Mouse (Mus musculus) stomach, postnatal 0 days (tissue): ENCODE data around the gene Chrdl2. TPM values are rescaled to one million over a fixed set of nuclear protein-coding genes. Genes with fewer than 3 reads are reported as not detected.
A peak's percentile ranks its signal among the peaks of the same experiment; 100 is the strongest.

Experiments used
- ATAC-seq: fragments of 200-750 bp; cut with Nextera tagmentation; 2 replicates; pipeline ENCODE4 v1.8.0; 2017; ENCODE audit not compliant: low FRiP score, low TSS enrichment
- DNase-seq: peaks from one replicate; pipeline ENCODE4 v3.0.0-alpha.2; 2016; ENCODE audit warnings: low spot score
- H3K27ac ChIP-seq: fragments of 300-500 bp; sonication (generic); replicated peaks from 2 replicates; pipeline ENCODE4 v1.5.1; 2014; ENCODE audit warnings: mild to moderate bottlenecking, control low read depth
- H3K27me3 ChIP-seq: fragments of 300-500 bp; sonication (generic); 2 replicates; pipeline ENCODE4 v1.6.1; 2014; ENCODE audit warnings: low read length; ENCODE audit not compliant: control insufficient read depth, insufficient read depth
- H3K36me3 ChIP-seq: fragments of 300-500 bp; sonication (generic); 2 replicates; pipeline ENCODE4 v1.6.1; 2014; ENCODE audit warnings: low read length, mixed read lengths; ENCODE audit not compliant: control insufficient read depth, insufficient read depth
- H3K4me1 ChIP-seq: fragments of 300-500 bp; sonication (generic); replicated peaks from 2 replicates; pipeline ENCODE4 v1.6.1; 2014; ENCODE audit warnings: antibody characterized with exemption; ENCODE audit not compliant: control insufficient read depth, insufficient read depth
- H3K4me2 ChIP-seq: fragments of 300-500 bp; sonication (generic); replicated peaks from 2 replicates; pipeline ENCODE4 v1.6.1; 2014; ENCODE audit warnings: low read depth, mild to moderate bottlenecking, control low read depth, moderate library complexity
- H3K4me3 ChIP-seq: fragments of 300-500 bp; sonication (generic); 2 replicates; pipeline ENCODE4 v1.5.1; 2014; ENCODE audit warnings: low read depth, low read length, control low read depth
- H3K9ac ChIP-seq: fragments of 300-500 bp; sonication (generic); 2 replicates; pipeline ENCODE4 v1.6.1; 2014; ENCODE audit warnings: mild to moderate bottlenecking, low read length, control low read depth, mixed read lengths
- H3K9me3 ChIP-seq: fragments of 300-500 bp; sonication (generic); 2 replicates; pipeline ENCODE4 v1.6.1; 2016; ENCODE audit warnings: low read length; ENCODE audit not compliant: control insufficient read depth
- CTCF ChIP-seq: IDR thresholded peaks from 2 replicates; pipeline ENCODE4 v1.5.1; 2016; ENCODE audit warnings: antibody characterized with exemption, low read depth, mild to moderate bottlenecking, moderate library complexity
- EP300 ChIP-seq: optimal IDR thresholded peaks from 2 replicates; pipeline ENCODE3; 2016; ENCODE audit warnings: antibody characterized with exemption
- WGBS: fragments of 180-500 bp; shearing (Covaris S2); extraction: QIAGEN DNeasy Blood & Tissue Kit; methylation state at CpG from one replicate; pipeline ENCODE4 v1.1.7; 2014; 5-methylcytosine and 5-hydroxymethylcytosine counted together
- polyA plus RNA-seq: library from polyadenylated mRNA; unstranded; fragments of >200 nt; fragmentation: Nextera tagmentation; extraction: Ambion mirVana; gene quantifications from 2 replicates; pipeline ENCODE4 v1.2.1, GENCODE M21; 2015

Chrdl2 gene
- polyA plus RNA-seq, 1 experiment from 2014 or later, result 2.0 TPM

DNA sequence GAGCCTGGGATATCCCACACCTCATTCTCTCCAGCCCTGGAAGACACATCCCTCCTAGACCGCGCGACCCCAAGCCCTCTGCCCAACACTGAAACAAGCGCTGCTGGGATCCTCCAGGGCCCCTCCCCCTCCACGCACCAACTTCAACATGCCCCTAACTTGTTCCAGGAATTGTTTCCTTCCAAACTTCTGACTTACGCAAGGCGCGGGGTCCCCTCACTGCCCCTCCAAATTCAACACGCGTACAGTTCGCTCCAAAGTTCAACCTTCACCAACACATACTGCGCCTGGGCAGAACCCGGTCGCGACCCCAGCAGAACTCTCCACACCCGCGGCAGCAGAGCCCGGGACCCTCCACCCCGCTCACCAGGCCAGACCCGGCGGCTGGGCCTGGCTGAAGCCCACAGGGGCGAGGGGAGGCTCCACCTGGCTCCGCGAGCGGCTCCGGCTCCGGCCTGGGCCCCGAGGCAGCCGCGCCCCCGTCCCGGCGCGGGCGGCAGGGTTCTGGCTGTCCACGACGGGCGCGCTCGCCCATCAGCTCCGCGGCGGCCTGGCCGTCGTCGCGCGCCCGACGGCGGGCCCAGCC lies 26.3 kb upstream of the Chrdl2 start:
- Histone ChIP-seq H3K4me3 (peak overlapping the region; percentile 96), H3K27me3 (no peaks in the 10 kb centered on the region), H3K9me3 (no peaks in the 10 kb centered on the region), H3K4me2 (peak overlapping the region; percentile 80), H3K4me1 (no peaks in the 10 kb centered on the region), H3K36me3 (no peaks in the 10 kb centered on the region), H3K27ac (peak overlapping the region; percentile 95), H3K9ac (peak overlapping the region; percentile 98)
- peak; percentile 62 for ATAC-seq
- no peak for TF ChIP-seq CTCF
- TF ChIP-seq EP300, result no peak
- peak; percentile 61 for DNase-seq
- under 1% methylated on average over 34 of the region's 51 CpGs for WGBS

DNA sequence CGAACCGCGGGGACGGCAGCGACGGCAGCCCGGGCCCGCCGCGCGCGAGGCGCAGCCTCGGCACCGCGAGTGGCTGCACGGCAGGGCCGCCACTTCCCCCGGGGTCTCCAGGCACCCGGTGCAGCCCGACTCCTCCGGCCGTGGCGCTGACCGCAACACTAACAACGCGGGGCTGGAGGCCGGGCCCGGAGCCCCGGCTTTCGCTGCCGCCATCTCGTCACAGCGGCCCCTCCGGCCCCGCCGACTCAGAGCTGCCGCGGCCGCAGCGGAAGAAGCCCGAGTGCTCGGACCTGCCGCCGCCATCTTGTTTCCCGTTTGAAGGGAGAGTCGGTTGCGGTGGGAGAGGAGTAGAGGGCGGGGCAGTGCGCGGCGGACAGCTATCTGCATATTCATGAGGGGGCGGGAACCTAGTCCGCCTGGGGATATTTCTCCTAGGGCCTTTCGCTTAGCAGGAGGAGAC lies 25.8 kb upstream of the Chrdl2 start, which contains the start of gene Rnf169:
Rnf169 (minus strand) TSS at position 317 of the 460 bp plus-strand sequence.
- Histone ChIP-seq H3K27me3 (no peaks in the 10 kb centered on the region), H3K36me3 (no peaks in the 10 kb centered on the region), H3K4me3 (peak within 1 kb of the TSS; percentile 96), H3K27ac (peak within 1 kb of the TSS; percentile 95), H3K9ac (peak within 1 kb of the TSS; percentile 98), H3K4me1 (no peaks in the 10 kb centered on the region), H3K4me2 (peak within 1 kb of the TSS; percentile 80), H3K9me3 (no peaks in the 10 kb centered on the region)
- DNase-seq, result peak; percentile 92
- ATAC-seq, result peak; percentile 94
- WGBS, result 0% methylated on average over 31 of the region's 55 CpGs
- TF ChIP-seq EP300 (no peak), CTCF (peak; percentile 31; the same call in 1 of the 2 replicates)

DNA sequence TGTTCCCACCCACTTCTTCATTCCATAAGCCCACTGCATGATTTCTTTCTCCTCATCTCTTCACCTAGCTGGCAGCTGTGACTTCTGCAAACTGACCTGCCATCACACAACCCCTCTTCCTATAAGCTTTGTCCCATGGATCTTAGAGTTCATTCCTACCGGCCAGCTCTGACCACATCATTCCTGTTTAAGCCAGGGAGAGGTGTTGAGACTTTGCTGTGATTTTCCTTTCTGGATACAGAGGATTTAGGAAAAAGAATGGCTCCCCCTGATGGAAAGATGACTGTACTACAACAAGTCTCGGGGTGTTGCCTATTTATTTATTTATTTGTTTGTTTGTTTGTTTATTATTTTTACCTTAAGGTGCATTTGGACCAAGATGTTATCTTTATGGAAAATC lies 24.7 kb upstream of the Chrdl2 start:
- ATAC-seq (no peak), DNase-seq (no peak)
- Histone ChIP-seq H3K9me3 (no peaks in the 10 kb centered on the region), H3K4me1 (no peaks in the 10 kb centered on the region), H3K27me3 (no peaks in the 10 kb centered on the region), H3K27ac (no peak overlapping the region), H3K9ac (no peak overlapping the region), H3K36me3 (no peaks in the 10 kb centered on the region), H3K4me2 (no peak overlapping the region), H3K4me3 (no peak overlapping the region)
- TF ChIP-seq CTCF (peak; percentile 81), EP300 (no peak)
- 12% methylated on average over 2 of the region's 2 CpGs for WGBS

DNA sequence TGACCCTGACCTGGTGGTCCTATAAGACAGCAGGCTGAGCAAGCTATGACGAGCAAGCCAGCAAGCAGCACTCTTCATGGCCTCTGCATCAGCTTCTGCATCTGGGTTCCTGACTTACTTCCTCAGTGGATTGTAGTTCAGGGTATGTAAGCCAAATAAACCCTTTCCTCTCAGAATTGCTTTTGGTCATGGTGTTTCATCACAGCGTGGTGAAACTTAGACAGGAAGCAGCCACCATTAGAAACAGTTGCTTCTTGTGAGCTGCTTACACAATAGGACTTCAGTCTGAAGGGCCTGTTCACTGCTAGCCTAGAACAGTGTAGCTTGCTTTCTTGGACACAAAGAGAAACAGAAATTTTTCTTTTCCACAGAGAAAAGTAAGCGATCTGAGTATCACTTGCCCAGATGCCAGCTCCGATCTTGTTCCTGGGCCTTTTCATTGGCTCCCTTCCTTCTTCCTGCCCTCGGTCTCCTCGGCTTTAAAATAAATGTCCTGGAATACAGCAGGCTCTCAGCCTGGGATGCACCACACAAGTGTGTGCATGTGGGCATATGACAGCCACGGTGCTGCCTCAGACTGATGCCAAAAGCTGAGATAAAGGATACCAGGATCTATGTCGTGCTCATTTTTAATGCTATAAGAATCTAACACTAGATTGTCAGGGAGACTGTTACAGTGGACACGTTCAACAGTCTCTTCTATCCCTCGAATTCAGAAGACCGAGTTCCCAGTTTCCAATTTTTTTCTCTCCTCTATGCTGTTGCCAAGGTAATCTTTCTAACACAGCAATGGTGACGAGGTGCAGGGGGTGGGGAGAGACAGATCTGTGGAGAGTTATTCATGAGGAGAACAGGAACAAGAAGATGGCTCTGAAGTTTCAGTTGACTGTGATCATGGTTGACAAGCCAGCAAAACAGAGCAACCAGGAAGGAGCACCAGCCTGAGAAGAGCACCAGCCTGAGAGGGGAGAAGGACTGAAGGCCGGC lies 23.4 kb upstream of the Chrdl2 start:
- Histone ChIP-seq H3K36me3 (no peaks in the 10 kb centered on the region), H3K4me2 (no peak overlapping the region), H3K27me3 (no peaks in the 10 kb centered on the region), H3K4me1 (no peaks in the 10 kb centered on the region), H3K9me3 (no peaks in the 10 kb centered on the region), H3K4me3 (no peak overlapping the region), H3K27ac (no peak overlapping the region), H3K9ac (no peak overlapping the region)
- no peak for ATAC-seq
- no peak for DNase-seq
- TF ChIP-seq EP300 (no peak), CTCF (no peak)
- 82% methylated on average over 13 of the region's 13 CpGs for WGBS

DNA sequence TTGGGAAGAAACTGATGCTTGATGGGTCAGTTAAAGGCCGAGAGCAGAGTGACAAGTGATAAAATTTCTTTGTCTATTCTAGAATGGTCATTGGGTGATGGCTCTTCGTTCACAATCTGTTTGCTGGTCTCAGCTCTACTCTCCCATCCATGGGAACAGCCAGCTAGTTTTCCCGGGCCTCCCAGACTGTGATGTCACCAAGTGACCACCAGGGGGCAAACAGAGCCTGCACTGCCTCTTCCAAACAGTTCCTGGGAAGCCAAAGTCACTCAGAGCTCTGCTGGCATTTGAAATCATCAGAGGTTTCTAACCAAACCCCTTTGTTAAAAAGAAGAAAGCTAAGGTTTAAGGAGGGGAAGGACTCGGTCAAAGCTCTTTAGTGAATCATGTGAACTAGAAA lies 17.2 kb upstream of the Chrdl2 start:
- DNase-seq, result peak; percentile 76
- H3K36me3 ChIP-seq, result no peaks in the 10 kb centered on the region
- H3K4me1 ChIP-seq, result no peaks in the 10 kb centered on the region
- H3K27ac ChIP-seq, result no peak overlapping the region
- no peaks in the 10 kb centered on the region for H3K27me3 ChIP-seq
- H3K9me3 ChIP-seq, result no peaks in the 10 kb centered on the region
- H3K4me2 ChIP-seq, result no peak overlapping the region
- WGBS, result 2% methylated on average over 4 of the region's 4 CpGs
- H3K4me3 ChIP-seq, result no peak overlapping the region
- no peak overlapping the region for H3K9ac ChIP-seq
- no peak for TF ChIP-seq EP300
- TF ChIP-seq CTCF, result peak; percentile 94
- 0 out of 2 replicates have a peak, but pooled peaks have one; percentile 72 for ATAC-seq
